ENCODE assay signal across 23 mouse cellular contexts in genomic region chr1:65064201-65064600, GRCm38 (mm10). TPM values are rescaled to one million over a fixed set of nuclear protein-coding genes. Genes with fewer than 3 reads are reported as not detected.
DNase-seq lines count a peak whose midpoint lies in the region; ATAC-seq and TF ChIP-seq lines count a peak whose summit lies in the region.
"Had no signal": no experiment of that assay in that cellular context is flagged by ENCODE, and none has a peak within 500 bp of the region (broad histone marks: within the 10 kb centered on the region; RNA-seq: fewer than 3 reads in every experiment).

No protein-coding gene starts in this region.

- peak overlapping the region; percentile 58 for H3K27ac ChIP-seq in gastrocnemius, adult 2 months
- H3K27ac ChIP-seq in kidney, embryonic 15.5 days, result no peak overlapping the region
- H3K27ac ChIP-seq: embryonic facial prominence, embryonic 13.5 days; forebrain, embryonic 12.5 days; hindbrain, embryonic 10.5 days; hindbrain, embryonic 15.5 days had no signal

- no peak overlapping the region for H3K4me2 ChIP-seq in kidney, embryonic 15.5 days
- H3K4me2 ChIP-seq: embryonic facial prominence, embryonic 13.5 days; forebrain, embryonic 12.5 days; heart, embryonic 12.5 days; hindbrain, embryonic 15.5 days had no signal

- no peaks in the 10 kb centered on the region for H3K27me3 ChIP-seq in kidney, embryonic 15.5 days
- H3K27me3 ChIP-seq: embryonic facial prominence, embryonic 13.5 days; forebrain, embryonic 12.5 days; heart, embryonic 12.5 days; hindbrain, embryonic 15.5 days had no signal

- no peaks in the 10 kb centered on the region for H3K4me1 ChIP-seq in kidney, embryonic 15.5 days
- H3K4me1 ChIP-seq: embryonic facial prominence, embryonic 13.5 days; forebrain, embryonic 12.5 days; heart, embryonic 12.5 days; hindbrain, embryonic 10.5 days; hindbrain, embryonic 15.5 days had no signal

- no peaks in the 10 kb centered on the region for H3K9me3 ChIP-seq in kidney, embryonic 15.5 days (replicated peaks)
- H3K9me3 ChIP-seq: embryonic facial prominence, embryonic 13.5 days; forebrain, embryonic 12.5 days; hindbrain, embryonic 10.5 days; hindbrain, embryonic 15.5 days had no signal

- H3K4me3 ChIP-seq in gastrocnemius, adult 2 months, result peak overlapping the region; percentile 23
- H3K4me3 ChIP-seq in kidney, embryonic 15.5 days (replicated peaks), result no peak overlapping the region
- H3K4me3 ChIP-seq: embryonic facial prominence, embryonic 13.5 days; forebrain, embryonic 12.5 days; heart, embryonic 12.5 days; hindbrain, embryonic 10.5 days; hindbrain, embryonic 15.5 days had no signal

- intact Hi-C loops in gastrocnemius, adult 2 months (cut with DNase I), result no loop called here

- DNase-seq in gastrocnemius, adult 2 months, result no peak
- no peak for DNase-seq in gastrocnemius, postnatal 25 days
- DNase-seq in Muller cell, postnatal 12 days (ENCODE audit: inconsistent ontology term), result peak; percentile 33
- DNase-seq in NIH3T3 (ENCODE audit: low read depth), result peak; percentile 17
- peak; percentile 62 for DNase-seq in retina, postnatal 1 day
- DNase-seq: adrenal gland, postnatal 14 days; cerebellum, adult 11 months; cerebellum, adult 8-10 months; cerebellum, postnatal 25 days had no signal

- TF ChIP-seq CTCF in gastrocnemius, adult 2 months (IDR thresholded peaks at IDR 0.05), result no peak

- 52% methylated on average over 15 of the region's 15 CpGs for WGBS in kidney, embryonic 15.5 days

- H3K9ac ChIP-seq in kidney, embryonic 15.5 days, result no peak overlapping the region
- H3K9ac ChIP-seq: embryonic facial prominence, embryonic 13.5 days; forebrain, embryonic 12.5 days; heart, embryonic 12.5 days; hindbrain, embryonic 15.5 days had no signal

- no peaks in the 10 kb centered on the region for H3K36me3 ChIP-seq in kidney, embryonic 15.5 days
- H3K36me3 ChIP-seq: embryonic facial prominence, embryonic 13.5 days; forebrain, embryonic 12.5 days; heart, embryonic 12.5 days; hindbrain, embryonic 10.5 days; hindbrain, embryonic 15.5 days had no signal

- no peak for ATAC-seq in kidney, embryonic 15.5 days (replicated peaks; ENCODE audit: low FRiP score)
- ATAC-seq: inflammation-experienced regulatory T-cells, adult 6 months; intestine, postnatal 0 days had no signal

RNA-seq across cellular contexts. Expression of gene Crygd, which starts 0.9 kb away (rescaled TPM):
- total RNA-seq in gastrocnemius, adult 2 months (2021), result not detected
- not detected for total RNA-seq in gastrocnemius, postnatal 25 days (2021)
- polyA plus RNA-seq in kidney, embryonic 15.5 days (2015; fragmentation: Nextera tagmentation; extraction: Ambion mirVana), result not detected in 2 replicates
- total RNA-seq: adrenal gland, adult 18-20 months; adrenal gland, postnatal 14 days; gastrocnemius, adult 8-10 months; gastrocnemius, postnatal 4 days; heart, adult 8-10 months; heart, postnatal 25 days had no signal
- polyA plus RNA-seq: embryonic facial prominence, embryonic 13.5 days; forebrain, embryonic 12.5 days; heart, embryonic 12.5 days; heart, embryonic 16.5 days; hindbrain, embryonic 10.5 days; inflammation-experienced regulatory T-cells, adult 6 months; intestine, postnatal 0 days had no signal

RNA-seq across cellular contexts. Expression of gene Crygc, which starts 9.3 kb away (rescaled TPM):
- not detected for total RNA-seq in gastrocnemius, adult 2 months (2021)
- not detected for total RNA-seq in gastrocnemius, postnatal 25 days (2021)
- polyA plus RNA-seq in kidney, embryonic 15.5 days (2015; fragmentation: Nextera tagmentation; extraction: Ambion mirVana), result not detected in 2 replicates
- total RNA-seq: adrenal gland, adult 18-20 months; adrenal gland, postnatal 14 days; gastrocnemius, adult 8-10 months; gastrocnemius, postnatal 4 days; heart, adult 8-10 months; heart, postnatal 25 days had no signal
- polyA plus RNA-seq: embryonic facial prominence, embryonic 13.5 days; forebrain, embryonic 12.5 days; heart, embryonic 12.5 days; heart, embryonic 16.5 days; hindbrain, embryonic 15.5 days; inflammation-experienced regulatory T-cells, adult 6 months; intestine, postnatal 0 days had no signal

RNA-seq across cellular contexts. Expression of gene Cryge, which starts 13.3 kb away (rescaled TPM):
- total RNA-seq in gastrocnemius, adult 2 months (2021), result not detected
- not detected for total RNA-seq in gastrocnemius, postnatal 25 days (2021)
- 0.28 TPM in 1 of 2 replicates, not detected in the other for polyA plus RNA-seq in kidney, embryonic 15.5 days (2015; fragmentation: Nextera tagmentation; extraction: Ambion mirVana)
- total RNA-seq: adrenal gland, adult 18-20 months; adrenal gland, postnatal 14 days; gastrocnemius, adult 8-10 months; gastrocnemius, postnatal 4 days; heart, adult 8-10 months; heart, postnatal 25 days had no signal
- polyA plus RNA-seq: embryonic facial prominence, embryonic 13.5 days; forebrain, embryonic 12.5 days; heart, embryonic 12.5 days; heart, embryonic 16.5 days; hindbrain, embryonic 15.5 days; inflammation-experienced regulatory T-cells, adult 6 months; intestine, postnatal 0 days had no signal

RNA-seq across cellular contexts. Expression of gene Crygb, which starts 17.9 kb away (rescaled TPM):
- not detected for total RNA-seq in gastrocnemius, adult 2 months (2021)
- total RNA-seq in gastrocnemius, postnatal 25 days (2021), result not detected
- not detected in 2 replicates for polyA plus RNA-seq in kidney, embryonic 15.5 days (2015; fragmentation: Nextera tagmentation; extraction: Ambion mirVana)
- total RNA-seq: adrenal gland, adult 18-20 months; adrenal gland, postnatal 14 days; gastrocnemius, adult 8-10 months; gastrocnemius, postnatal 4 days; heart, adult 8-10 months; heart, postnatal 25 days had no signal
- polyA plus RNA-seq: forebrain, embryonic 12.5 days; hindbrain, embryonic 10.5 days; inflammation-experienced regulatory T-cells, adult 6 months; intestine, postnatal 0 days had no signal

RNA-seq across cellular contexts. Expression of gene Akr1cl, which starts 31.6 kb away (rescaled TPM):
- not detected for total RNA-seq in gastrocnemius, adult 2 months (2021)
- not detected for total RNA-seq in gastrocnemius, postnatal 25 days (2021)
- 1.5 and 5.6 TPM in 2 replicates for polyA plus RNA-seq in kidney, embryonic 15.5 days (2015; fragmentation: Nextera tagmentation; extraction: Ambion mirVana)
- total RNA-seq: gastrocnemius, postnatal 4 days; heart, postnatal 25 days had no signal
- polyA plus RNA-seq: embryonic facial prominence, embryonic 13.5 days had no signal

Comparison
In these comparisons a context has a peak if more than half of its experiments do, and no peak if none do; other contexts are left out.
1. DNase-seq: peak in Muller cell, postnatal 12 days (single experiment), NIH3T3 (single experiment) and retina, postnatal 1 day (single experiment); none in gastrocnemius, adult 2 months (single experiment) and gastrocnemius, postnatal 25 days (single experiment).